Mouse (Mus musculus): ENCODE data around the gene 4930404N11Rik.

Gene 4930404N11Rik

GRCm38 (mm10) chr10:81354738-81355477, 10.7 kb downstream of the 4930404N11Rik start:
- no peak for ATAC-seq (ENCODE audit: low TSS enrichment)

GRCm38 (mm10) chr10:81351678-81352291, 13.8 kb downstream of the 4930404N11Rik start:
- ATAC-seq (ENCODE audit: low TSS enrichment) = no peak

- ATAC-seq (ENCODE audit: low TSS enrichment) = peak; percentile 96
Observed at GRCm38 (mm10) chr10:81350351-81351063, 15.1 kb downstream of the 4930404N11Rik start, which contains the start of gene Hmg20b. TSS of gene Hmg20b (minus strand) at chr10:81350480.

- ATAC-seq (ENCODE audit: low TSS enrichment) = no peak
Observed at GRCm38 (mm10) chr10:81349961-81350350, 15.7 kb downstream of the 4930404N11Rik start.

- ATAC-seq (ENCODE audit: low TSS enrichment) = no peak
Observed at GRCm38 (mm10) chr10:81349146-81349545, 16.5 kb downstream of the 4930404N11Rik start.

GRCm38 (mm10) chr10:81346453-81347067, 19.1 kb downstream of the 4930404N11Rik start:
- ATAC-seq (ENCODE audit: low TSS enrichment) = peak; percentile 38

- ATAC-seq (ENCODE audit: low TSS enrichment) = no peak
Observed at GRCm38 (mm10) chr10:81345162-81345534, 20.5 kb downstream of the 4930404N11Rik start.

- no peak for ATAC-seq (ENCODE audit: low TSS enrichment)
Observed at GRCm38 (mm10) chr10:81344421-81345161, 21.0 kb downstream of the 4930404N11Rik start.

- no peak for ATAC-seq (ENCODE audit: low TSS enrichment)
Observed at GRCm38 (mm10) chr10:81342686-81343505, 22.7 kb downstream of the 4930404N11Rik start, which contains the start of gene Gipc3. TSS of gene Gipc3 (minus strand) at chr10:81343266.

- ATAC-seq (ENCODE audit: low TSS enrichment) = no peak
Observed at GRCm38 (mm10) chr10:81341333-81341949, 24.2 kb downstream of the 4930404N11Rik start.

- no peak for ATAC-seq (ENCODE audit: low TSS enrichment)
Observed at GRCm38 (mm10) chr10:81340551-81341332, 24.9 kb downstream of the 4930404N11Rik start.

GRCm38 (mm10) chr10:81336558-81336957, 29.1 kb downstream of the 4930404N11Rik start:
- ATAC-seq (ENCODE audit: low TSS enrichment) = no peak

- no peak for ATAC-seq (ENCODE audit: low TSS enrichment)
Observed at GRCm38 (mm10) chr10:81335393-81336340, 29.9 kb downstream of the 4930404N11Rik start.

- ATAC-seq (ENCODE audit: low TSS enrichment) = no peak
Observed at GRCm38 (mm10) chr10:81334324-81334723, 31.3 kb downstream of the 4930404N11Rik start.

- ATAC-seq (ENCODE audit: low TSS enrichment) = no peak
Observed at GRCm38 (mm10) chr10:81332277-81332676, 33.3 kb downstream of the 4930404N11Rik start.

GRCm38 (mm10) chr10:81330007-81330406, 35.6 kb downstream of the 4930404N11Rik start:
- ATAC-seq (ENCODE audit: low TSS enrichment) = no peak

- ATAC-seq (ENCODE audit: low TSS enrichment) = no peak
Observed at GRCm38 (mm10) chr10:81329194-81329975, 36.2 kb downstream of the 4930404N11Rik start.
